Mouse (Mus musculus): Measurements from ENCODE around the gene Gpnmb. TPM values are rescaled to one million over a fixed set of nuclear protein-coding genes. Genes with fewer than 3 reads are reported as not detected.

Gene Gpnmb
- polyA plus RNA-seq (2016; fragmentation: Nextera tagmentation; extraction: Ambion mirVana): 0.05 TPM in 2 replicates

GRCm38 (mm10) chr6:49036275-49037267 is at the start of gene Gpnmb:
Gene Gpnmb, plus strand, starts transcription at chr6:49036546.
- WGBS: 28% methylated on average over 28 of the region's 28 CpGs
- DNase-seq (ENCODE audit: low spot score): no peak
- H3K4me3 ChIP-seq: peak within 1 kb of the TSS; percentile 42

GRCm38 (mm10) chr6:48989971-48990370 is 46.4 kb upstream of the Gpnmb start:
- no peak overlapping the region for H3K4me3 ChIP-seq
- H3K27ac ChIP-seq: no peak overlapping the region
- H3K9me3 ChIP-seq: no peaks in the 10 kb centered on the region
- H3K27me3 ChIP-seq (ENCODE audit: insufficient read depth, poor library complexity, severe bottlenecking): no peaks in the 10 kb centered on the region
- H3K36me3 ChIP-seq: no peaks in the 10 kb centered on the region
- DNase-seq (ENCODE audit: low spot score): no peak
- no peaks in the 10 kb centered on the region for H3K4me1 ChIP-seq
- 83% methylated on average over 5 of the region's 5 CpGs for WGBS

More at GRCm38 (mm10) chr6:49036275-49037267, at the start of gene Gpnmb:
- H3K27me3 ChIP-seq (ENCODE audit: insufficient read depth, poor library complexity, severe bottlenecking): peaks cover 21% of the 10 kb centered on the region
- peaks cover 15% of the 10 kb centered on the region for H3K4me1 ChIP-seq
- H3K27ac ChIP-seq: no peak within 1 kb of the TSS
- H3K36me3 ChIP-seq: no peaks in the 10 kb centered on the region
- no peaks in the 10 kb centered on the region for H3K9me3 ChIP-seq

GRCm38 (mm10) chr6:48991991-48992390 is 44.4 kb upstream of the Gpnmb start:
- H3K27me3 ChIP-seq (ENCODE audit: insufficient read depth, poor library complexity, severe bottlenecking): no peaks in the 10 kb centered on the region
- no peak for DNase-seq (ENCODE audit: low spot score)
- 80% methylated on average over 4 of the region's 4 CpGs for WGBS
- H3K4me1 ChIP-seq: no peaks in the 10 kb centered on the region
- H3K9me3 ChIP-seq: no peaks in the 10 kb centered on the region
- H3K27ac ChIP-seq: no peak overlapping the region
- H3K4me3 ChIP-seq: no peak overlapping the region
- no peaks in the 10 kb centered on the region for H3K36me3 ChIP-seq

- no peaks in the 10 kb centered on the region for H3K27me3 ChIP-seq (ENCODE audit: insufficient read depth, poor library complexity, severe bottlenecking)
- 0 out of 2 replicates have a peak, but pooled peaks cover 4% of the 10 kb centered on the region for H3K4me1 ChIP-seq
- H3K4me3 ChIP-seq: no peak overlapping the region
- no peak overlapping the region for H3K27ac ChIP-seq
- 61% methylated on average over 6 of the region's 6 CpGs for WGBS
- no peak for DNase-seq (ENCODE audit: low spot score)
- H3K36me3 ChIP-seq: no peaks in the 10 kb centered on the region
- H3K9me3 ChIP-seq: no peaks in the 10 kb centered on the region
These were observed 38.2 kb upstream of the Gpnmb start for GRCm38 (mm10) chr6:48998186-48998585.

GRCm38 (mm10) chr6:48998796-48999195 is 37.5 kb upstream of the Gpnmb start:
- no peak overlapping the region for H3K4me3 ChIP-seq
- H3K9me3 ChIP-seq: no peaks in the 10 kb centered on the region
- WGBS: 77% methylated on average over 4 of the region's 4 CpGs
- DNase-seq (ENCODE audit: low spot score): no peak
- H3K4me1 ChIP-seq: 0 out of 2 replicates have a peak, but pooled peaks cover 4% of the 10 kb centered on the region
- H3K27me3 ChIP-seq (ENCODE audit: insufficient read depth, poor library complexity, severe bottlenecking): no peaks in the 10 kb centered on the region
- no peaks in the 10 kb centered on the region for H3K36me3 ChIP-seq
- no peak overlapping the region for H3K27ac ChIP-seq

- Histone ChIP-seq H3K9me3 (no peaks in the 10 kb centered on the region), H3K27ac (no peak overlapping the region), H3K4me1 (peaks cover 4% of the 10 kb centered on the region; the same call in 1 of the 2 replicates), H3K4me3 (no peak overlapping the region), H3K27me3 (ENCODE audit: insufficient read depth, poor library complexity, severe bottlenecking) (no peaks in the 10 kb centered on the region), H3K36me3 (no peaks in the 10 kb centered on the region)
- no peak for DNase-seq (ENCODE audit: low spot score)
- WGBS: 37% methylated on average over 4 of the region's 4 CpGs
These were observed 33.0 kb upstream of the Gpnmb start for GRCm38 (mm10) chr6:49003381-49003780.

- WGBS: 1% methylated on average over 9 of the region's 9 CpGs
These were observed 28.4 kb upstream of the Gpnmb start for GRCm38 (mm10) chr6:49007981-49008380.

GRCm38 (mm10) chr6:49008420-49009160 is 27.8 kb upstream of the Gpnmb start:
- no peak overlapping the region for H3K27ac ChIP-seq
- no peaks in the 10 kb centered on the region for H3K36me3 ChIP-seq
- no peak for DNase-seq (ENCODE audit: low spot score)
- peak overlapping the region; percentile 51 for H3K4me3 ChIP-seq
- H3K9me3 ChIP-seq: no peaks in the 10 kb centered on the region
- 19% methylated on average over 13 of the region's 13 CpGs for WGBS
- H3K27me3 ChIP-seq (ENCODE audit: insufficient read depth, poor library complexity, severe bottlenecking): no peaks in the 10 kb centered on the region
- H3K4me1 ChIP-seq: peaks cover 7% of the 10 kb centered on the region; the same call in 1 of the 2 replicates

More at GRCm38 (mm10) chr6:49007981-49008380, 28.4 kb upstream of the Gpnmb start:
- H3K36me3 ChIP-seq: no peaks in the 10 kb centered on the region
- H3K4me1 ChIP-seq: peaks cover 7% of the 10 kb centered on the region; the same call in 1 of the 2 replicates
- DNase-seq (ENCODE audit: low spot score): peak; percentile 84
- H3K27ac ChIP-seq: no peak overlapping the region
- H3K9me3 ChIP-seq: no peaks in the 10 kb centered on the region
- H3K4me3 ChIP-seq: peak overlapping the region; percentile 51
- H3K27me3 ChIP-seq (ENCODE audit: insufficient read depth, poor library complexity, severe bottlenecking): no peaks in the 10 kb centered on the region

GRCm38 (mm10) chr6:49009161-49009555 is 27.2 kb upstream of the Gpnmb start:
- H3K9me3 ChIP-seq: no peaks in the 10 kb centered on the region
- H3K27me3 ChIP-seq (ENCODE audit: insufficient read depth, poor library complexity, severe bottlenecking): no peaks in the 10 kb centered on the region
- no peak for DNase-seq (ENCODE audit: low spot score)
- H3K36me3 ChIP-seq: no peaks in the 10 kb centered on the region
- no peak overlapping the region for H3K27ac ChIP-seq
- peaks cover 7% of the 10 kb centered on the region; the same call in 1 of the 2 replicates for H3K4me1 ChIP-seq
- WGBS: 28% methylated on average over 7 of the region's 7 CpGs
- peak overlapping the region; percentile 51; the same call in 1 of the 2 replicates for H3K4me3 ChIP-seq

- H3K9me3 ChIP-seq: no peaks in the 10 kb centered on the region
- H3K4me3 ChIP-seq: no peak overlapping the region
- H3K36me3 ChIP-seq: no peaks in the 10 kb centered on the region
- H3K27me3 ChIP-seq (ENCODE audit: insufficient read depth, poor library complexity, severe bottlenecking): no peaks in the 10 kb centered on the region
- peaks cover 7% of the 10 kb centered on the region; the same call in 1 of the 2 replicates for H3K4me1 ChIP-seq
- 80% methylated on average over 1 of the region's 1 CpGs for WGBS
- no peak overlapping the region for H3K27ac ChIP-seq
- DNase-seq (ENCODE audit: low spot score): no peak
These were observed 26.7 kb upstream of the Gpnmb start for GRCm38 (mm10) chr6:49009665-49010064.

- Histone ChIP-seq H3K27me3 (ENCODE audit: insufficient read depth, poor library complexity, severe bottlenecking) (no peaks in the 10 kb centered on the region), H3K4me1 (peaks cover 7% of the 10 kb centered on the region; the same call in 1 of the 2 replicates), H3K9me3 (no peaks in the 10 kb centered on the region), H3K4me3 (no peak overlapping the region), H3K27ac (no peak overlapping the region), H3K36me3 (no peaks in the 10 kb centered on the region)
- no peak for DNase-seq (ENCODE audit: low spot score)
- 75% methylated on average over 5 of the region's 5 CpGs for WGBS
These were observed 25.2 kb upstream of the Gpnmb start for GRCm38 (mm10) chr6:49011191-49011590.

GRCm38 (mm10) chr6:49013023-49013422 is 23.3 kb upstream of the Gpnmb start:
- Histone ChIP-seq H3K27ac (no peak overlapping the region), H3K36me3 (no peaks in the 10 kb centered on the region), H3K4me1 (peaks cover 7% of the 10 kb centered on the region; the same call in 1 of the 2 replicates), H3K27me3 (ENCODE audit: insufficient read depth, poor library complexity, severe bottlenecking) (no peaks in the 10 kb centered on the region), H3K9me3 (no peaks in the 10 kb centered on the region), H3K4me3 (no peak overlapping the region)
- DNase-seq (ENCODE audit: low spot score): no peak
- WGBS: 64% methylated on average over 4 of the region's 4 CpGs
